Comparison of ENCODE assay signal across 16 mouse cellular contexts in genomic region chr2:6157208-6157607, GRCm38 (mm10).
"Had no signal": no experiment of that assay in that cellular context is flagged by ENCODE, and none has a peak within 500 bp of the region (broad histone marks: within the 10 kb centered on the region; RNA-seq: fewer than 3 reads in every experiment).

No protein-coding gene starts in this region.

- H3K4me1 ChIP-seq: neural tube, embryonic 13.5 days; neural tube, embryonic 15.5 days; stomach, embryonic 15.5 days had no signal

- H3K36me3 ChIP-seq: neural tube, embryonic 13.5 days; neural tube, embryonic 15.5 days; stomach, embryonic 15.5 days had no signal

- H3K4me3 ChIP-seq: neural tube, embryonic 13.5 days; neural tube, embryonic 15.5 days; stomach, embryonic 15.5 days had no signal

- H3K27ac ChIP-seq: neural tube, embryonic 13.5 days; neural tube, embryonic 15.5 days; stomach, embryonic 15.5 days; stomach, postnatal 0 days had no signal

- H3K27me3 ChIP-seq: neural tube, embryonic 13.5 days; neural tube, embryonic 15.5 days; stomach, embryonic 15.5 days had no signal

- H3K9me3 ChIP-seq: neural tube, embryonic 13.5 days; neural tube, embryonic 15.5 days; stomach, embryonic 15.5 days had no signal

- H3K9ac ChIP-seq: neural tube, embryonic 13.5 days; neural tube, embryonic 15.5 days; stomach, embryonic 15.5 days had no signal

- DNase-seq: retina, postnatal 1 day; right cerebral cortex, adult 18-20 months; right cerebral cortex, postnatal 14 days; right cerebral cortex, postnatal 25 days; right cerebral cortex, postnatal 4 days; spleen, adult 18-20 months; thymus, adult 18-20 months; thymus, adult 2 months; thymus, postnatal 14 days; thymus, postnatal 25 days; thymus, postnatal 36 days; thymus, postnatal 4 days had no signal

- H3K4me2 ChIP-seq: neural tube, embryonic 13.5 days; neural tube, embryonic 15.5 days; stomach, embryonic 15.5 days had no signal
